Mouse (Mus musculus) spleen, adult 10 weeks (tissue): ENCODE results near the gene Hist1h4m. TPM values are rescaled to one million over a fixed set of nuclear protein-coding genes. Genes with fewer than 3 reads are reported as not detected.

Source experiments
- polyA plus RNA-seq: library from polyadenylated mRNA; stranded (reverse); fragments of 350-450 nt; fragmentation: Illumina TruSeq; extraction: RNeasy Lipid Tissue Mini Kit (QIAGEN cat#74804); gene quantifications from one replicate; pipeline ENCODE4 v1.2.3, GENCODE M21; 2015; ENCODE audit warnings: low replicate concordance; ENCODE audit not compliant: insufficient read depth

The Hist1h4m gene
- polyA plus RNA-seq: not detected

GRCm38 (mm10) chr13:21811539-21811938 lies at the start of gene Hist1h4m:
Gene Hist1h4m, plus strand, starts transcription at chr13:21811746.

DNA sequence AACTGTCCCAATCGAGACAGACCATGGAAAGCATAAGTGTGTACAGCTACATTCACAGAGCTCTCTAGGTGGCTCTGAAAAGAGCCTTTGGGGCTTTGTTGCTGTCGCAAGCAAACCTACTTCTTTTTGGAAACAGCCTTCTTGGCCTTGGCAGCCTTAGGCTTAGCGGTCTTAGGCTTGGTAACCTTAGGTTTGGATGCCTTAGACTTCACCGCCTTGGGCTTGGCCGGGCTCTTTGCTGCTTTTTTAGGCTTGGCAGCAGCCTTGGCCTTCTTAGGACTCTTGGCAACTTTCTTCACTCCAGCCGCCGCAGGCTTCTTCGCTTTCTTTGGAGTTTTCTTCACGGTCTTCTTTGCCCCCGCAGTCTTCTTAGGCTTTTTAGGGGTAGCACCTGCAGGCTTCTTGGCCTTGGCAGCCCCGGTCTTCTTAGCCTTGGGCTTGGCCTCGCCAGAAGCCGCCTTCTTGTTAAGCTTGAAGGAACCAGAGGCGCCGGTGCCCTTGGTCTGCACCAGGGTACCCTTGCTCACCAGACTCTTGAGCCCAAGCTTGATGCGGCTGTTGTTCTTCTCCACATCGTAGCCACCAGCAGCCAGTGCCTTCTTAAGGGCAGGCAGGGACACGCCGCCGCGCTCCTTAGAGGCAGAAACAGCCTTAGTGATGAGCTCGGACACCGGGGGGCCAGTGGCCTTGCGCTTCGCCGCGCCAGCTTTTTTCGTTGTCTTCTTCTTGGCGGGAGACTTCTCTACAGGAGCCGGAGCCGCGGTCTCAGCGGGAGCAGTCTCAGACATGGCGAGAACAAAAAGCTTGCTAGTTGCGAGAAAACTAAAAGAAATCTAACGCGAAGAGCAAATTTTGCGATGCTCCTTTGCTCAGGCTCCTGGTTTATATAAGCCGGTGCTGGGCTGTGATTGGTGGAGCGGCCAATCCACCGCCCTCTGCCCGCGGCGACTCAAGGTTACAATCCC lies 31.5 kb upstream of the Hist1h4m start, which contains the start of gene Hist1h1b:
TSS of gene Hist1h1b (minus strand) at position 859 of the 965 bp plus-strand sequence.

GRCm38 (mm10) chr13:21783255-21783617 lies 28.3 kb upstream of the Hist1h4m start, which contains the start of gene Hist1h3i:
Gene Hist1h3i, minus strand, starts transcription at chr13:21783370.

GRCm38 (mm10) chr13:21786899-21787629 lies 24.5 kb upstream of the Hist1h4m start, which contains the start of the genes Hist1h2an and Hist1h2bp:
Gene Hist1h2an, minus strand, starts transcription at chr13:21787218.
Gene Hist1h2bp, plus strand, starts transcription at chr13:21787461.

DNA sequence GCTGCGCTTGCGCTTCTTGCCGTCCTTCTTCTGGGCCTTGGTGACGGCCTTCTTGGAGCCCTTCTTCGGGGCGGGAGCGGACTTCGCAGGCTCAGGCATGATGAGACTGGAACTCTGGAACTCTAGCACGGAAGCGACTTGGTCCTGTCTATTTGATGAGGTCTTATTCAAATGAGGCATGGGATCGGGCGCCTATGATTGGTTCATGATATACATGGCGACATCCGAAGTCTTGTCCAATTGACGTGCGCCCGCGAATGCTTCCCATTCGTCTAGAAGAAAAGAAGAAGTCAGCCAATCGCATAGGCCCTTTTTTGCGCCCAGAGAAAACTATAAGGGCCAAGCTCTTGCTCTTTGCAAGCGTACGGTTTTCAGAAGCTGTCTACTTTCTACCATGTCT lies 1.5 kb upstream of the Hist1h4m start, which contains the start of the genes Hist1h2bq and Hist1h2ao:
TSS of gene Hist1h2bq (minus strand) at position 125 of the 400 bp plus-strand sequence.
TSS of gene Hist1h2ao (plus strand) at position 393 of the 400 bp plus-strand sequence.

DNA sequence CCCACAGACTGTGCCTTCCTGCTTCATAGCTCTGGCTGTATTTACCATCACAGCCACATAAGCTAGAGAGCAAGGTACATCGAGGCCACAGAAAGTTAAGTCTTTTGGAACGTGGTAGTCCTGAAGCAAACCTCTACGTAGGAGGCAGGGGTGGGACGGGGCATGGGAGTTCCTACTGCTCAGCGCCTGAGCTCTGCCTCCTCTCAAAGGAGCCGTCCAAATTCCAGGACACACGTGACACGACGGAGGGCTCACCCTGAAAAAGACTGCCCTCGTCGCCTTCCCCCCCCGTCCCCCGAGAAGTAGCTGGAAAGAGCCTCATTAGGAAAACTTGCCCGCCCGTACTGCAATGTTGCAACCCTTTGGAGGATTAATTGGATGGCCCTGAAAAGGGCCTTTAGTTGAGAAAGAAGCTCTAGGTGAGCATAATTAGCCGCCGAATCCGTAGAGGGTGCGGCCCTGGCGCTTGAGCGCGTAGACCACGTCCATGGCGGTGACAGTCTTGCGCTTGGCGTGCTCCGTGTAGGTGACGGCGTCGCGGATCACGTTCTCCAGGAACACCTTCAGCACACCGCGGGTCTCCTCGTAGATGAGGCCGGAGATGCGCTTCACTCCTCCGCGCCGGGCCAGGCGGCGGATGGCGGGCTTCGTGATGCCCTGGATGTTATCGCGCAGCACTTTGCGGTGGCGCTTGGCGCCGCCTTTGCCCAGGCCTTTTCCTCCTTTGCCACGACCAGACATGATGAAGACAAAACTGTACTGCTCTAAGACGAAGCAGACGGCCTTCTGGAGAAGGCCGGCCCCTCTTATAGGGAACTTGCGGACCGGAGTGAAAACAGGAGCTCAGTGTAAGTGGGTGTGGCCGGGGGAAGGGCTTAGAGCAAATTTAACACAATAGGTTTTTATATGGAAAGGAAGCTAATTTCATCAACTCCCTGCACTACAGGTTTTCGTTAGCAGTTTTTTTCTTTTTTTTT lies 20.2 kb downstream of the Hist1h4m start, which contains the start of gene Hist1h4n:
TSS of gene Hist1h4n (minus strand) at position 779 of the 977 bp plus-strand sequence.

DNA sequence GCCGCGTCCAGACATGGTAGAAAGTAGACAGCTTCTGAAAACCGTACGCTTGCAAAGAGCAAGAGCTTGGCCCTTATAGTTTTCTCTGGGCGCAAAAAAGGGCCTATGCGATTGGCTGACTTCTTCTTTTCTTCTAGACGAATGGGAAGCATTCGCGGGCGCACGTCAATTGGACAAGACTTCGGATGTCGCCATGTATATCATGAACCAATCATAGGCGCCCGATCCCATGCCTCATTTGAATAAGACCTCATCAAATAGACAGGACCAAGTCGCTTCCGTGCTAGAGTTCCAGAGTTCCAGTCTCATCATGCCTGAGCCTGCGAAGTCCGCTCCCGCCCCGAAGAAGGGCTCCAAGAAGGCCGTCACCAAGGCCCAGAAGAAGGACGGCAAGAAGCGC lies 21.9 kb downstream of the Hist1h4m start, which contains the start of the genes Hist1h2ap and Hist1h2br:
TSS of gene Hist1h2ap (minus strand) at position 47 of the 400 bp plus-strand sequence.
TSS of gene Hist1h2br (plus strand) at position 283 of the 400 bp plus-strand sequence.

Other genes with a start within 250 kb of the Hist1h4m start
- not detected for gene Olfr1364, start 230.0 kb upstream of the Hist1h4m start, polyA plus RNA-seq
- not detected for gene Olfr1362, start 197.7 kb upstream of the Hist1h4m start, polyA plus RNA-seq
- not detected for gene Olfr11, start 169.2 kb upstream of the Hist1h4m start, polyA plus RNA-seq
- gene Olfr1361, start 148.4 kb upstream of the Hist1h4m start, polyA plus RNA-seq: not detected
- not detected for gene Olfr1360, start 134.3 kb upstream of the Hist1h4m start, polyA plus RNA-seq
- not detected for gene Olfr1359, start 113.6 kb upstream of the Hist1h4m start, polyA plus RNA-seq
- not detected for gene Hist1h2bl, start 95.6 kb upstream of the Hist1h4m start, polyA plus RNA-seq
- not detected for gene Hist1h2ai, start 95.3 kb upstream of the Hist1h4m start, polyA plus RNA-seq
- gene Hist1h3h, start 94.1 kb upstream of the Hist1h4m start, polyA plus RNA-seq: not detected
- gene Hist1h2bm, start 89.7 kb upstream of the Hist1h4m start, polyA plus RNA-seq: not detected
- not detected for gene Hist1h4j, start 76.7 kb upstream of the Hist1h4m start, polyA plus RNA-seq
- not detected for gene Hist1h4k, start 61.2 kb upstream of the Hist1h4m start, polyA plus RNA-seq
- not detected for gene Hist1h2ak, start 57.9 kb upstream of the Hist1h4m start, polyA plus RNA-seq
- not detected for gene Hist1h2bn, start 57.6 kb upstream of the Hist1h4m start, polyA plus RNA-seq
- gene Hist1h1b, start 31.1 kb upstream of the Hist1h4m start, polyA plus RNA-seq: not detected
- not detected for gene Hist1h3i, start 28.4 kb upstream of the Hist1h4m start, polyA plus RNA-seq
- not detected for gene Hist1h2an, start 24.5 kb upstream of the Hist1h4m start, polyA plus RNA-seq
- not detected for gene Hist1h2bp, start 24.3 kb upstream of the Hist1h4m start, polyA plus RNA-seq
- 1.1 TPM for gene Hist1h2bq, start 1.5 kb upstream of the Hist1h4m start, polyA plus RNA-seq
- not detected for gene Hist1h2ao, start 1.3 kb upstream of the Hist1h4m start, polyA plus RNA-seq
- gene Hist1h4n, start 20.4 kb downstream of the Hist1h4m start, polyA plus RNA-seq: not detected
- not detected for gene Hist1h2ap, start 21.8 kb downstream of the Hist1h4m start, polyA plus RNA-seq
- 0.81 TPM for gene Hist1h2br, start 22.0 kb downstream of the Hist1h4m start, polyA plus RNA-seq
- gene Zfp184, start 133.3 kb downstream of the Hist1h4m start, polyA plus RNA-seq: 1.2 TPM
- gene Pom121l2, start 169.4 kb downstream of the Hist1h4m start, polyA plus RNA-seq: not detected
- 1.6 TPM for gene Prss16, start 198.0 kb downstream of the Hist1h4m start, polyA plus RNA-seq
- not detected for gene Hist1h2ah, start 223.8 kb downstream of the Hist1h4m start, polyA plus RNA-seq
- not detected for gene Hist1h2bk, start 224.1 kb downstream of the Hist1h4m start, polyA plus RNA-seq
- 7.6 TPM for gene Hist1h4i, start 229.6 kb downstream of the Hist1h4m start, polyA plus RNA-seq
- gene Hist1h2ag, start 231.2 kb downstream of the Hist1h4m start, polyA plus RNA-seq: not detected
- gene Hist1h2bj, start 231.5 kb downstream of the Hist1h4m start, polyA plus RNA-seq: not detected